Mouse (Mus musculus): ENCODE results near the gene Olfr288. TPM values are rescaled to one million over a fixed set of nuclear protein-coding genes. Genes with fewer than 3 reads are reported as not detected.
A peak's percentile ranks its signal among the peaks of the same experiment; 100 is the strongest.

Olfr288 gene
- polyA plus RNA-seq (2017; shearing (Covaris generic)): not detected

- ATAC-seq: no peak
Measured at GRCm38 (mm10) chr15:98195442-98195841, at the start of gene Olfr288. TSS of gene Olfr288 (minus strand) at chr15:98195542.

- no peak for ATAC-seq
Measured at GRCm38 (mm10) chr15:98235442-98235841, 40.1 kb upstream of the Olfr288 start.

GRCm38 (mm10) chr15:98234350-98234749 is 39.0 kb upstream of the Olfr288 start, which contains the start of gene Olfr286:
TSS of gene Olfr286 (minus strand) at chr15:98234450.
- ATAC-seq: no peak

- ATAC-seq: no peak
Measured at GRCm38 (mm10) chr15:98226096-98226495, 30.8 kb upstream of the Olfr288 start.

- ATAC-seq: no peak
Measured at GRCm38 (mm10) chr15:98225610-98226009, 30.3 kb upstream of the Olfr288 start.

- ATAC-seq: no peak
Measured at GRCm38 (mm10) chr15:98222377-98222776, 27.0 kb upstream of the Olfr288 start.

GRCm38 (mm10) chr15:98220877-98221276 is 25.5 kb upstream of the Olfr288 start, which contains the start of the genes Gm44579 and Olfr287:
TSS of gene Gm44579 (minus strand) at chr15:98220977.
TSS of gene Olfr287 (minus strand) at chr15:98221056.
- ATAC-seq: no peak

- ATAC-seq: no peak
Measured at GRCm38 (mm10) chr15:98214130-98214529, 18.8 kb upstream of the Olfr288 start.

GRCm38 (mm10) chr15:98213336-98213870 is 18.1 kb upstream of the Olfr288 start:
- ATAC-seq: no peak

- ATAC-seq: no peak
Measured at GRCm38 (mm10) chr15:98209676-98210075, 14.3 kb upstream of the Olfr288 start.

- no peak for ATAC-seq
Measured at GRCm38 (mm10) chr15:98184456-98184855, 10.9 kb downstream of the Olfr288 start.

- no peak for ATAC-seq
Measured at GRCm38 (mm10) chr15:98181856-98182570, 13.3 kb downstream of the Olfr288 start.

- ATAC-seq: peak; percentile 96
Measured at GRCm38 (mm10) chr15:98181132-98181711, 14.1 kb downstream of the Olfr288 start.

GRCm38 (mm10) chr15:98180567-98181131 is 14.7 kb downstream of the Olfr288 start:
- ATAC-seq: no peak

GRCm38 (mm10) chr15:98177320-98177719 is 18.0 kb downstream of the Olfr288 start:
- ATAC-seq: no peak

- peak; percentile 36 for ATAC-seq
Measured at GRCm38 (mm10) chr15:98173821-98174220, 21.5 kb downstream of the Olfr288 start.

- no peak for ATAC-seq
Measured at GRCm38 (mm10) chr15:98172113-98172512, 23.2 kb downstream of the Olfr288 start.

GRCm38 (mm10) chr15:98170917-98171316 is 24.4 kb downstream of the Olfr288 start:
- ATAC-seq: no peak

GRCm38 (mm10) chr15:98170365-98170764 is 25.0 kb downstream of the Olfr288 start:
- no peak for ATAC-seq

GRCm38 (mm10) chr15:98168622-98169004 is 26.7 kb downstream of the Olfr288 start:
- ATAC-seq: no peak

- ATAC-seq: peak; percentile 94
Measured at GRCm38 (mm10) chr15:98167645-98168621, 27.4 kb downstream of the Olfr288 start.

GRCm38 (mm10) chr15:98166963-98167644 is 28.2 kb downstream of the Olfr288 start, which contains the start of gene Ccdc184:
TSS of gene Ccdc184 (plus strand) at chr15:98167158.
- ATAC-seq: no peak

All from activated CD4-positive, CD25-positive, alpha-beta regulatory T cell, adult 4 months (primary cell).